Mouse (Mus musculus) embryonic fibroblast, embryonic 13.5 days (primary cell): ENCODE measurements around the gene Plcb3.

ENCODE experiments used
- CTCF ChIP-seq: IDR thresholded peaks from 2 replicates; pipeline ENCODE4 v1.5.1; 2011; ENCODE audit warnings: mild to moderate bottlenecking, control low read depth, low read length, moderate library complexity, borderline replicate concordance; ENCODE audit not compliant: insufficient read depth
- POLR2A ChIP-seq: IDR thresholded peaks from 2 replicates; pipeline ENCODE4 v1.6.1; 2011; ENCODE audit warnings: low read depth, mild to moderate bottlenecking, control low read depth, low read length, moderate library complexity

GRCm38 (mm10) chr19:6932018-6932417 is 44.3 kb downstream of the Plcb3 start:
- no peak for TF ChIP-seq CTCF
- TF ChIP-seq POLR2A, result no peak
